Mouse (Mus musculus): ENCODE results near the gene Ndufb7. TPM values are rescaled to one million over a fixed set of nuclear protein-coding genes. Genes with fewer than 3 reads are reported as not detected.

The Ndufb7 gene
- polyA plus RNA-seq, 1 experiment, result 421 TPM

- no peaks in the 10 kb centered on the region for H3K36me3 ChIP-seq (ENCODE audit: control insufficient read depth, insufficient read depth)
- TF ChIP-seq CEBPB (IDR thresholded peaks at IDR 0.05; ENCODE audit: insufficient read depth, poor library complexity, severe bottlenecking), result no peak
- TF ChIP-seq TCF3 (IDR thresholded peaks at IDR 0.05; ENCODE audit: insufficient read length, low read depth), result no peak
- no peak for TF ChIP-seq SRF (IDR thresholded peaks at IDR 0.05; ENCODE audit: control insufficient read depth, insufficient read length, low read depth)
- no peak for TF ChIP-seq TCF12 (IDR thresholded peaks at IDR 0.05; ENCODE audit: insufficient read depth, poor library complexity, severe bottlenecking)
- TF ChIP-seq E2F4 (IDR thresholded peaks at IDR 0.05; ENCODE audit: insufficient read depth), result no peak
- TF ChIP-seq MAX (IDR thresholded peaks at IDR 0.05; ENCODE audit: low read depth), result no peak
- no peak for TF ChIP-seq MYOD1 (IDR thresholded peaks at IDR 0.05; ENCODE audit: control insufficient read depth in 1 of 3, insufficient read length in 2 of 3, low read depth in 2 of 3)
- no peak for TF ChIP-seq MYOG (IDR thresholded peaks at IDR 0.05; ENCODE audit: control insufficient read depth in 1 of 3, insufficient read depth in 1 of 3, insufficient read length in 2 of 3, low read depth in 2 of 3)
- no peak for TF ChIP-seq POLR2AphosphoS2 (IDR thresholded peaks at IDR 0.05; ENCODE audit: insufficient read length, low read depth)
- no peak for TF ChIP-seq REST (IDR thresholded peaks at IDR 0.05; ENCODE audit: insufficient read depth, insufficient read length)
- no peak for TF ChIP-seq POLR2A (IDR thresholded peaks at IDR 0.05; ENCODE audit: insufficient read length, low read depth)
- no peak for TF ChIP-seq USF1 (IDR thresholded peaks at IDR 0.05; ENCODE audit: low read depth)
- no peak overlapping the region for H3ac ChIP-seq (ENCODE audit: control insufficient read depth, insufficient read length)
- H3K4me3 ChIP-seq, result no peak overlapping the region
- no peak overlapping the region for H3K4me2 ChIP-seq (ENCODE audit: low read depth)
- H3K79me2 ChIP-seq (ENCODE audit: control insufficient read depth, insufficient read depth), result peaks cover 63% of the 10 kb centered on the region
- H3K27me3 ChIP-seq (ENCODE audit: control insufficient read depth, insufficient read depth, insufficient read length), result no peaks in the 10 kb centered on the region
Measured at GRCm38 (mm10) chr8:83583236-83583635, 16.8 kb downstream of the Ndufb7 start.

- Histone ChIP-seq H3K4me3 (no peak overlapping the region), H3K4me2 (ENCODE audit: low read depth) (no peak overlapping the region), H3K36me3 (ENCODE audit: control insufficient read depth, insufficient read depth) (no peaks in the 10 kb centered on the region), H3ac (ENCODE audit: control insufficient read depth, insufficient read length) (no peak overlapping the region), H3K27me3 (ENCODE audit: control insufficient read depth, insufficient read depth, insufficient read length) (no peaks in the 10 kb centered on the region), H3K79me2 (ENCODE audit: control insufficient read depth, insufficient read depth) (peaks cover 76% of the 10 kb centered on the region)
- no peak for TF ChIP-seq CEBPB (IDR thresholded peaks at IDR 0.05; ENCODE audit: insufficient read depth, poor library complexity, severe bottlenecking)
- peak; percentile 99 for TF ChIP-seq TCF3 (IDR thresholded peaks at IDR 0.05; ENCODE audit: insufficient read length, low read depth)
- peak; percentile 78 for TF ChIP-seq POLR2AphosphoS2 (IDR thresholded peaks at IDR 0.05; ENCODE audit: insufficient read length, low read depth)
- TF ChIP-seq REST (IDR thresholded peaks at IDR 0.05; ENCODE audit: insufficient read depth, insufficient read length), result no peak
- no peak for TF ChIP-seq SRF (IDR thresholded peaks at IDR 0.05; ENCODE audit: control insufficient read depth, insufficient read length, low read depth)
- TF ChIP-seq MYOD1 (IDR thresholded peaks at IDR 0.05; ENCODE audit: control insufficient read depth in 1 of 3, insufficient read length in 2 of 3, low read depth in 2 of 3), result peak in 2 of 3 experiments; percentile 92 to 96
- TF ChIP-seq MYOG (IDR thresholded peaks at IDR 0.05; ENCODE audit: control insufficient read depth in 1 of 3, insufficient read depth in 1 of 3, insufficient read length in 2 of 3, low read depth in 2 of 3), result peak; percentile 29 to 98 (median 94)
- TF ChIP-seq E2F4 (IDR thresholded peaks at IDR 0.05; ENCODE audit: insufficient read depth), result no peak
- no peak for TF ChIP-seq USF1 (IDR thresholded peaks at IDR 0.05; ENCODE audit: low read depth)
- TF ChIP-seq TCF12 (IDR thresholded peaks at IDR 0.05; ENCODE audit: insufficient read depth, poor library complexity, severe bottlenecking), result no peak
- no peak for TF ChIP-seq MAX (IDR thresholded peaks at IDR 0.05; ENCODE audit: low read depth)
- TF ChIP-seq POLR2A (IDR thresholded peaks at IDR 0.05; ENCODE audit: insufficient read length, low read depth), result peak; percentile 32
Measured at GRCm38 (mm10) chr8:83584771-83585170, 18.3 kb downstream of the Ndufb7 start.

GRCm38 (mm10) chr8:83585333-83585732, 18.9 kb downstream of the Ndufb7 start:
- Histone ChIP-seq H3K79me2 (ENCODE audit: control insufficient read depth, insufficient read depth) (peaks cover 76% of the 10 kb centered on the region), H3K36me3 (ENCODE audit: control insufficient read depth, insufficient read depth) (no peaks in the 10 kb centered on the region), H3K4me2 (ENCODE audit: low read depth) (no peak overlapping the region), H3K27me3 (ENCODE audit: control insufficient read depth, insufficient read depth, insufficient read length) (no peaks in the 10 kb centered on the region), H3ac (ENCODE audit: control insufficient read depth, insufficient read length) (no peak overlapping the region), H3K4me3 (no peak overlapping the region)
- TF ChIP-seq MYOG (IDR thresholded peaks at IDR 0.05; ENCODE audit: control insufficient read depth in 1 of 3, insufficient read depth in 1 of 3, insufficient read length in 2 of 3, low read depth in 2 of 3), result no peak
- TF ChIP-seq REST (IDR thresholded peaks at IDR 0.05; ENCODE audit: insufficient read depth, insufficient read length), result no peak
- no peak for TF ChIP-seq MAX (IDR thresholded peaks at IDR 0.05; ENCODE audit: low read depth)
- TF ChIP-seq SRF (IDR thresholded peaks at IDR 0.05; ENCODE audit: control insufficient read depth, insufficient read length, low read depth), result no peak
- TF ChIP-seq CEBPB (IDR thresholded peaks at IDR 0.05; ENCODE audit: insufficient read depth, poor library complexity, severe bottlenecking), result no peak
- TF ChIP-seq USF1 (IDR thresholded peaks at IDR 0.05; ENCODE audit: low read depth), result no peak
- TF ChIP-seq E2F4 (IDR thresholded peaks at IDR 0.05; ENCODE audit: insufficient read depth), result no peak
- TF ChIP-seq MYOD1 (IDR thresholded peaks at IDR 0.05; ENCODE audit: control insufficient read depth in 1 of 3, insufficient read length in 2 of 3, low read depth in 2 of 3), result no peak
- no peak for TF ChIP-seq TCF12 (IDR thresholded peaks at IDR 0.05; ENCODE audit: insufficient read depth, poor library complexity, severe bottlenecking)
- no peak for TF ChIP-seq TCF3 (IDR thresholded peaks at IDR 0.05; ENCODE audit: insufficient read length, low read depth)
- no peak for TF ChIP-seq POLR2AphosphoS2 (IDR thresholded peaks at IDR 0.05; ENCODE audit: insufficient read length, low read depth)
- TF ChIP-seq POLR2A (IDR thresholded peaks at IDR 0.05; ENCODE audit: insufficient read length, low read depth), result no peak

- no peaks in the 10 kb centered on the region for H3K27me3 ChIP-seq (ENCODE audit: control insufficient read depth, insufficient read depth, insufficient read length)
- TF ChIP-seq POLR2A (IDR thresholded peaks at IDR 0.05; ENCODE audit: insufficient read length, low read depth) (no peak), TCF3 (IDR thresholded peaks at IDR 0.05; ENCODE audit: insufficient read length, low read depth) (no peak), POLR2AphosphoS2 (IDR thresholded peaks at IDR 0.05; ENCODE audit: insufficient read length, low read depth) (no peak), CEBPB (IDR thresholded peaks at IDR 0.05; ENCODE audit: insufficient read depth, poor library complexity, severe bottlenecking) (no peak), MYOD1 (IDR thresholded peaks at IDR 0.05; ENCODE audit: control insufficient read depth in 1 of 3, insufficient read length in 2 of 3, low read depth in 2 of 3) (no peak), REST (IDR thresholded peaks at IDR 0.05; ENCODE audit: insufficient read depth, insufficient read length) (no peak), MYOG (IDR thresholded peaks at IDR 0.05; ENCODE audit: control insufficient read depth in 1 of 3, insufficient read depth in 1 of 3, insufficient read length in 2 of 3, low read depth in 2 of 3) (no peak), SRF (IDR thresholded peaks at IDR 0.05; ENCODE audit: control insufficient read depth, insufficient read length, low read depth) (no peak), MAX (IDR thresholded peaks at IDR 0.05; ENCODE audit: low read depth) (no peak), TCF12 (IDR thresholded peaks at IDR 0.05; ENCODE audit: insufficient read depth, poor library complexity, severe bottlenecking) (no peak), E2F4 (IDR thresholded peaks at IDR 0.05; ENCODE audit: insufficient read depth) (no peak), USF1 (IDR thresholded peaks at IDR 0.05; ENCODE audit: low read depth) (no peak)
- H3K4me3 ChIP-seq, result no peak overlapping the region
- H3K4me2 ChIP-seq (ENCODE audit: low read depth), result no peak overlapping the region
- H3ac ChIP-seq (ENCODE audit: control insufficient read depth, insufficient read length), result no peak overlapping the region
- peaks cover 3% of the 10 kb centered on the region for H3K36me3 ChIP-seq (ENCODE audit: control insufficient read depth, insufficient read depth)
- peaks cover 78% of the 10 kb centered on the region for H3K79me2 ChIP-seq (ENCODE audit: control insufficient read depth, insufficient read depth)
Measured at GRCm38 (mm10) chr8:83587644-83588043, 21.2 kb downstream of the Ndufb7 start.

All from myocyte (in vitro differentiated cells).